ENCODE assay signal across 27 mouse cellular contexts in genomic region chr13:23687181-23687580, GRCm38 (mm10). TPM values are rescaled to one million over a fixed set of nuclear protein-coding genes. Genes with fewer than 3 reads are reported as not detected.
A peak's percentile ranks its signal among the peaks of the same experiment; 100 is the strongest.
DNase-seq lines count a peak whose midpoint lies in the region; ATAC-seq and TF ChIP-seq lines count a peak whose summit lies in the region.
"Had no signal": no experiment of that assay in that cellular context is flagged by ENCODE, and none has a peak within 500 bp of the region (broad histone marks: within the 10 kb centered on the region; RNA-seq: fewer than 3 reads in every experiment).

No protein-coding gene starts in this region.

- H3K4me1 ChIP-seq in forebrain, embryonic 10.5 days: peaks cover 26% of the 10 kb centered on the region
- peaks cover 11% of the 10 kb centered on the region; the same call in 1 of the 2 replicates for H3K4me1 ChIP-seq in forebrain, embryonic 14.5 days (ENCODE audit: control insufficient read depth, insufficient read depth, low read length)
- H3K4me1 ChIP-seq in limb, embryonic 11.5 days (ENCODE audit: control insufficient read depth, insufficient read depth, low read length): no peaks in the 10 kb centered on the region
- peaks cover 20% of the 10 kb centered on the region for H3K4me1 ChIP-seq in limb, embryonic 10.5 days
- H3K4me1 ChIP-seq in intestine, postnatal 0 days (replicated peaks; ENCODE audit: control insufficient read depth, insufficient read depth, low read length): 0 out of 2 replicates have a peak, but pooled peaks cover 3% of the 10 kb centered on the region
- H3K4me1 ChIP-seq in liver, embryonic 13.5 days (replicated peaks): peaks cover 61% of the 10 kb centered on the region
- peaks cover 21% of the 10 kb centered on the region for H3K4me1 ChIP-seq in neural tube, embryonic 15.5 days

- no peaks in the 10 kb centered on the region for H3K9me3 ChIP-seq in forebrain, embryonic 10.5 days
- H3K9me3 ChIP-seq in forebrain, embryonic 14.5 days (replicated peaks; ENCODE audit: control insufficient read depth, low read length): no peaks in the 10 kb centered on the region
- no peaks in the 10 kb centered on the region for H3K9me3 ChIP-seq in limb, embryonic 11.5 days (ENCODE audit: control insufficient read depth, low read length)
- H3K9me3 ChIP-seq in limb, embryonic 10.5 days (replicated peaks): no peaks in the 10 kb centered on the region
- no peaks in the 10 kb centered on the region for H3K9me3 ChIP-seq in intestine, postnatal 0 days (ENCODE audit: control insufficient read depth)
- no peaks in the 10 kb centered on the region for H3K9me3 ChIP-seq in liver, embryonic 13.5 days (replicated peaks)
- H3K9me3 ChIP-seq in neural tube, embryonic 15.5 days (replicated peaks): no peaks in the 10 kb centered on the region
- H3K9me3 ChIP-seq: forebrain, embryonic 13.5 days; hindbrain, embryonic 15.5 days; limb, embryonic 15.5 days; megakaryocyte, embryonic 14.5 days; midbrain, embryonic 15.5 days; neural tube, embryonic 13.5 days had no signal

- WGBS in forebrain, embryonic 10.5 days: 93% methylated on average over 4 of the region's 4 CpGs
- 74% methylated on average over 4 of the region's 4 CpGs for WGBS in forebrain, embryonic 14.5 days
- WGBS in limb, embryonic 11.5 days: 85% methylated on average over 4 of the region's 4 CpGs
- WGBS in limb, embryonic 10.5 days: 93% methylated on average over 4 of the region's 4 CpGs
- WGBS in intestine, postnatal 0 days: 42% methylated on average over 4 of the region's 4 CpGs
- WGBS in liver, embryonic 13.5 days (ENCODE audit: insufficient replicate concordance): 80% methylated on average over 4 of the region's 4 CpGs
- 86% methylated on average over 4 of the region's 4 CpGs for WGBS in neural tube, embryonic 15.5 days

- H3K4me3 ChIP-seq in forebrain, embryonic 10.5 days: no peak overlapping the region
- no peak overlapping the region for H3K4me3 ChIP-seq in forebrain, embryonic 14.5 days (ENCODE audit: low read depth, low read length)
- H3K4me3 ChIP-seq in limb, embryonic 11.5 days (ENCODE audit: low read depth, low read length): no peak overlapping the region
- H3K4me3 ChIP-seq in limb, embryonic 10.5 days: no peak overlapping the region
- H3K4me3 ChIP-seq in intestine, postnatal 0 days (ENCODE audit: low read depth, low read length): peak overlapping the region; percentile 14; the same call in 1 of the 2 replicates
- peak overlapping the region; percentile 22; the same call in 1 of the 2 replicates for H3K4me3 ChIP-seq in liver, embryonic 13.5 days (replicated peaks)
- no peak overlapping the region for H3K4me3 ChIP-seq in neural tube, embryonic 15.5 days (replicated peaks)
- H3K4me3 ChIP-seq: forebrain, embryonic 13.5 days; hindbrain, embryonic 15.5 days; limb, embryonic 15.5 days; megakaryocyte, embryonic 14.5 days; midbrain, embryonic 15.5 days; neural tube, embryonic 13.5 days had no signal

- no peaks in the 10 kb centered on the region for H3K36me3 ChIP-seq in forebrain, embryonic 10.5 days (replicated peaks)
- H3K36me3 ChIP-seq in forebrain, embryonic 14.5 days (ENCODE audit: control insufficient read depth, insufficient read depth, low read length): no peaks in the 10 kb centered on the region
- no peaks in the 10 kb centered on the region for H3K36me3 ChIP-seq in limb, embryonic 11.5 days (ENCODE audit: control insufficient read depth, insufficient read depth, low read length)
- H3K36me3 ChIP-seq in limb, embryonic 10.5 days: no peaks in the 10 kb centered on the region
- no peaks in the 10 kb centered on the region for H3K36me3 ChIP-seq in intestine, postnatal 0 days (ENCODE audit: control insufficient read depth, insufficient read depth)
- no peaks in the 10 kb centered on the region for H3K36me3 ChIP-seq in liver, embryonic 13.5 days
- no peaks in the 10 kb centered on the region for H3K36me3 ChIP-seq in neural tube, embryonic 15.5 days
- H3K36me3 ChIP-seq: hindbrain, embryonic 15.5 days; limb, embryonic 15.5 days; midbrain, embryonic 15.5 days; neural tube, embryonic 13.5 days had no signal

- H3K4me2 ChIP-seq in forebrain, embryonic 14.5 days (ENCODE audit: low read length): no peak overlapping the region
- no peak overlapping the region for H3K4me2 ChIP-seq in limb, embryonic 11.5 days (ENCODE audit: low read depth, severe bottlenecking)
- peak overlapping the region; percentile 51 for H3K4me2 ChIP-seq in intestine, postnatal 0 days (replicated peaks; ENCODE audit: low read depth)
- peak overlapping the region; percentile 38 for H3K4me2 ChIP-seq in liver, embryonic 13.5 days
- no peak overlapping the region for H3K4me2 ChIP-seq in neural tube, embryonic 15.5 days
- H3K4me2 ChIP-seq: forebrain, embryonic 13.5 days; hindbrain, embryonic 15.5 days; limb, embryonic 15.5 days; midbrain, embryonic 15.5 days; neural tube, embryonic 13.5 days had no signal

- ATAC-seq in forebrain, embryonic 14.5 days: no peak
- ATAC-seq in limb, embryonic 11.5 days (ENCODE audit: insufficient number of reproducible peaks, low FRiP score, low TSS enrichment, low read depth): no peak
- ATAC-seq in intestine, postnatal 0 days: peak; percentile 52
- ATAC-seq in liver, embryonic 13.5 days (ENCODE audit: low read depth): no peak
- no peak for ATAC-seq in neural tube, embryonic 15.5 days (ENCODE audit: low FRiP score)
- ATAC-seq: CD4-positive, CD25-positive, alpha-beta regulatory T cell, adult 4 months; forebrain, embryonic 13.5 days; midbrain, embryonic 15.5 days had no signal

- H3K9ac ChIP-seq in forebrain, embryonic 14.5 days (ENCODE audit: low read length): no peak overlapping the region
- H3K9ac ChIP-seq in limb, embryonic 11.5 days (ENCODE audit: low read length): no peak overlapping the region
- H3K9ac ChIP-seq in intestine, postnatal 0 days (ENCODE audit: low read depth, low read length): no peak overlapping the region
- no peak overlapping the region for H3K9ac ChIP-seq in liver, embryonic 13.5 days
- H3K9ac ChIP-seq in neural tube, embryonic 15.5 days (replicated peaks): no peak overlapping the region
- H3K9ac ChIP-seq: forebrain, embryonic 13.5 days; hindbrain, embryonic 15.5 days; limb, embryonic 15.5 days; midbrain, embryonic 15.5 days; neural tube, embryonic 13.5 days had no signal

- no peak for TF ChIP-seq CTCF in intestine, postnatal 0 days (IDR thresholded peaks at IDR 0.05; ENCODE audit: low read depth)

- no peak for DNase-seq in forebrain, embryonic 10.5 days (ENCODE audit: extremely low spot score, low spot score)
- DNase-seq in forebrain, embryonic 14.5 days (ENCODE audit: low spot score): no peak
- peak; percentile 16 for DNase-seq in limb, embryonic 11.5 days (ENCODE audit: low spot score)
- DNase-seq in limb, embryonic 10.5 days (ENCODE audit: low spot score): no peak
- DNase-seq in liver, embryonic 13.5 days: no peak
- DNase-seq in adipocyte (ENCODE audit: low spot score): no peak
- DNase-seq: adrenal gland, postnatal 36 days; cerebellum, adult 9-10 months; gastrocnemius, adult 2 months; heart, postnatal 4 days; kidney, postnatal 14 days; layer of hippocampus, postnatal 36 days; lung, postnatal 36 days; thymus, adult 2 months had no signal

- H3K27ac ChIP-seq in forebrain, embryonic 10.5 days: 0 out of 2 replicates have a peak overlapping the region, but pooled peaks have one; percentile 35
- H3K27ac ChIP-seq in forebrain, embryonic 14.5 days (ENCODE audit: low read depth, low read length): no peak overlapping the region
- no peak overlapping the region for H3K27ac ChIP-seq in limb, embryonic 11.5 days (replicated peaks; ENCODE audit: low read depth, low read length)
- no peak overlapping the region for H3K27ac ChIP-seq in limb, embryonic 10.5 days
- peak overlapping the region; percentile 54 for H3K27ac ChIP-seq in intestine, postnatal 0 days (ENCODE audit: low read depth, low read length)
- peak overlapping the region; percentile 65; the same call in 1 of the 2 replicates for H3K27ac ChIP-seq in liver, embryonic 13.5 days
- H3K27ac ChIP-seq in neural tube, embryonic 15.5 days (replicated peaks): no peak overlapping the region
- H3K27ac ChIP-seq: forebrain, embryonic 13.5 days; gastrocnemius, adult 2 months; hindbrain, embryonic 15.5 days; limb, embryonic 15.5 days; midbrain, embryonic 15.5 days; neural tube, embryonic 13.5 days; stomach, postnatal 0 days had no signal

- no peaks in the 10 kb centered on the region for H3K27me3 ChIP-seq in forebrain, embryonic 10.5 days (ENCODE audit: poor library complexity, severe bottlenecking)
- H3K27me3 ChIP-seq in forebrain, embryonic 14.5 days (replicated peaks; ENCODE audit: control insufficient read depth, insufficient read depth, low read length): no peaks in the 10 kb centered on the region
- no peaks in the 10 kb centered on the region for H3K27me3 ChIP-seq in limb, embryonic 11.5 days (ENCODE audit: control insufficient read depth, insufficient read depth, low read length)
- no peaks in the 10 kb centered on the region for H3K27me3 ChIP-seq in limb, embryonic 10.5 days (ENCODE audit: low read depth, poor library complexity, severe bottlenecking)
- no peaks in the 10 kb centered on the region for H3K27me3 ChIP-seq in intestine, postnatal 0 days (replicated peaks; ENCODE audit: control insufficient read depth, insufficient read depth, low read length)
- no peaks in the 10 kb centered on the region for H3K27me3 ChIP-seq in liver, embryonic 13.5 days
- no peaks in the 10 kb centered on the region for H3K27me3 ChIP-seq in neural tube, embryonic 15.5 days (replicated peaks)
- H3K27me3 ChIP-seq: forebrain, embryonic 13.5 days; hindbrain, embryonic 15.5 days; limb, embryonic 15.5 days; megakaryocyte, embryonic 14.5 days; midbrain, embryonic 15.5 days; neural tube, embryonic 13.5 days had no signal

RNA-seq across cellular contexts. Expression of gene Hist1h2bc, which starts 3.2 kb away (rescaled TPM):
- polyA plus RNA-seq in forebrain, embryonic 10.5 days (2016; fragmentation: Nextera tagmentation; extraction: Ambion mirVana): 17.2 and 19.3 TPM in 2 replicates
- 32.2 and 39.5 TPM in 2 replicates for polyA plus RNA-seq in forebrain, embryonic 14.5 days (2014; fragmentation: Nextera tagmentation; extraction: Ambion mirVana)
- 19.9 and 21.1 TPM in 2 replicates for polyA plus RNA-seq in limb, embryonic 11.5 days (2014; fragmentation: Nextera tagmentation; extraction: Ambion mirVana)
- 16.9 and 17.0 TPM in 2 replicates for polyA plus RNA-seq in limb, embryonic 10.5 days (2016; fragmentation: Nextera tagmentation; extraction: Ambion mirVana)
- 211 and 224 TPM in 2 replicates for polyA plus RNA-seq in intestine, postnatal 0 days (2015; fragmentation: Nextera tagmentation; extraction: Ambion mirVana)
- 81.2 and 88.9 TPM in 2 replicates for polyA plus RNA-seq in liver, embryonic 13.5 days (2015; fragmentation: Nextera tagmentation; extraction: Ambion mirVana)
- polyA plus RNA-seq in neural tube, embryonic 15.5 days (2015; fragmentation: Nextera tagmentation; extraction: Ambion mirVana): 18.4 and 26.8 TPM in 2 replicates

RNA-seq across cellular contexts. Expression of gene Hist1h2ac, which starts 3.4 kb away (rescaled TPM):
- polyA plus RNA-seq in forebrain, embryonic 10.5 days (2016; fragmentation: Nextera tagmentation; extraction: Ambion mirVana): 1.00 and 1.1 TPM in 2 replicates
- 0.91 and 1.3 TPM in 2 replicates for polyA plus RNA-seq in forebrain, embryonic 14.5 days (2014; fragmentation: Nextera tagmentation; extraction: Ambion mirVana)
- 0.96 and 1.0 TPM in 2 replicates for polyA plus RNA-seq in limb, embryonic 11.5 days (2014; fragmentation: Nextera tagmentation; extraction: Ambion mirVana)
- polyA plus RNA-seq in limb, embryonic 10.5 days (2016; fragmentation: Nextera tagmentation; extraction: Ambion mirVana): 0.60 and 0.98 TPM in 2 replicates
- 0.46 TPM in 2 replicates for polyA plus RNA-seq in intestine, postnatal 0 days (2015; fragmentation: Nextera tagmentation; extraction: Ambion mirVana)
- polyA plus RNA-seq in liver, embryonic 13.5 days (2015; fragmentation: Nextera tagmentation; extraction: Ambion mirVana): 0.89 and 1.0 TPM in 2 replicates
- 0.26 and 0.54 TPM in 2 replicates for polyA plus RNA-seq in neural tube, embryonic 15.5 days (2015; fragmentation: Nextera tagmentation; extraction: Ambion mirVana)

RNA-seq across cellular contexts. Expression of gene Hist1h1t, which starts 8.4 kb away (rescaled TPM):
- not detected in 2 replicates for polyA plus RNA-seq in forebrain, embryonic 10.5 days (2016; fragmentation: Nextera tagmentation; extraction: Ambion mirVana)
- not detected in 2 replicates for polyA plus RNA-seq in forebrain, embryonic 14.5 days (2014; fragmentation: Nextera tagmentation; extraction: Ambion mirVana)
- polyA plus RNA-seq in limb, embryonic 11.5 days (2014; fragmentation: Nextera tagmentation; extraction: Ambion mirVana): 0.28 TPM in 1 of 2 replicates, not detected in the other
- polyA plus RNA-seq in limb, embryonic 10.5 days (2016; fragmentation: Nextera tagmentation; extraction: Ambion mirVana): 0.26 TPM in 1 of 2 replicates, not detected in the other
- not detected in 2 replicates for polyA plus RNA-seq in intestine, postnatal 0 days (2015; fragmentation: Nextera tagmentation; extraction: Ambion mirVana)
- not detected in 2 replicates for polyA plus RNA-seq in liver, embryonic 13.5 days (2015; fragmentation: Nextera tagmentation; extraction: Ambion mirVana)
- not detected in 2 replicates for polyA plus RNA-seq in neural tube, embryonic 15.5 days (2015; fragmentation: Nextera tagmentation; extraction: Ambion mirVana)
- polyA plus RNA-seq: CD4-positive, CD25-positive, alpha-beta regulatory T cell, adult 4 months; forebrain, embryonic 13.5 days; frontal cortex, adult 2 months; heart, embryonic 16.5 days; hindbrain, embryonic 15.5 days; intestine, embryonic 14.5 days; limb, embryonic 15.5 days; midbrain, embryonic 15.5 days; neural tube, embryonic 13.5 days; stomach, postnatal 0 days had no signal

RNA-seq across cellular contexts. Expression of gene Hist1h4c, which starts 11.1 kb away (rescaled TPM):
- 4.5 and 5.9 TPM in 2 replicates for polyA plus RNA-seq in forebrain, embryonic 10.5 days (2016; fragmentation: Nextera tagmentation; extraction: Ambion mirVana)
- polyA plus RNA-seq in forebrain, embryonic 14.5 days (2014; fragmentation: Nextera tagmentation; extraction: Ambion mirVana): 2.9 and 6.5 TPM in 2 replicates
- 6.6 and 7.9 TPM in 2 replicates for polyA plus RNA-seq in limb, embryonic 11.5 days (2014; fragmentation: Nextera tagmentation; extraction: Ambion mirVana)
- polyA plus RNA-seq in limb, embryonic 10.5 days (2016; fragmentation: Nextera tagmentation; extraction: Ambion mirVana): 6.4 and 6.5 TPM in 2 replicates
- 2.9 and 3.0 TPM in 2 replicates for polyA plus RNA-seq in intestine, postnatal 0 days (2015; fragmentation: Nextera tagmentation; extraction: Ambion mirVana)
- polyA plus RNA-seq in liver, embryonic 13.5 days (2015; fragmentation: Nextera tagmentation; extraction: Ambion mirVana): 5.4 and 8.6 TPM in 2 replicates
- 2.7 and 2.8 TPM in 2 replicates for polyA plus RNA-seq in neural tube, embryonic 15.5 days (2015; fragmentation: Nextera tagmentation; extraction: Ambion mirVana)

RNA-seq across cellular contexts. Expression of gene Hfe, which starts 23.5 kb away (rescaled TPM):
- 1.3 and 1.5 TPM in 2 replicates for polyA plus RNA-seq in forebrain, embryonic 10.5 days (2016; fragmentation: Nextera tagmentation; extraction: Ambion mirVana)
- polyA plus RNA-seq in forebrain, embryonic 14.5 days (2014; fragmentation: Nextera tagmentation; extraction: Ambion mirVana): 3.5 and 4.7 TPM in 2 replicates
- polyA plus RNA-seq in limb, embryonic 11.5 days (2014; fragmentation: Nextera tagmentation; extraction: Ambion mirVana): 2.1 and 3.7 TPM in 2 replicates
- 1.6 and 2.0 TPM in 2 replicates for polyA plus RNA-seq in limb, embryonic 10.5 days (2016; fragmentation: Nextera tagmentation; extraction: Ambion mirVana)
- polyA plus RNA-seq in intestine, postnatal 0 days (2015; fragmentation: Nextera tagmentation; extraction: Ambion mirVana): 12.5 TPM in 2 replicates
- polyA plus RNA-seq in liver, embryonic 13.5 days (2015; fragmentation: Nextera tagmentation; extraction: Ambion mirVana): 6.6 and 8.8 TPM in 2 replicates
- polyA plus RNA-seq in neural tube, embryonic 15.5 days (2015; fragmentation: Nextera tagmentation; extraction: Ambion mirVana): 3.7 and 4.6 TPM in 2 replicates

Comparison
In these comparisons a context has a peak if more than half of its experiments do, and no peak if none do; other contexts are left out.
1. H3K27ac ChIP-seq: peak in forebrain, embryonic 10.5 days (single experiment), intestine, postnatal 0 days (single experiment) and liver, embryonic 13.5 days (single experiment); none in forebrain, embryonic 14.5 days (single experiment), limb, embryonic 11.5 days (single experiment), limb, embryonic 10.5 days (single experiment) and neural tube, embryonic 15.5 days (single experiment).
2. H3K4me3 ChIP-seq: peak in intestine, postnatal 0 days (single experiment) and liver, embryonic 13.5 days (single experiment); none in forebrain, embryonic 10.5 days (single experiment), forebrain, embryonic 14.5 days (single experiment), limb, embryonic 11.5 days (single experiment), limb, embryonic 10.5 days (single experiment) and neural tube, embryonic 15.5 days (single experiment).
3. H3K4me2 ChIP-seq: peak in intestine, postnatal 0 days (single experiment) and liver, embryonic 13.5 days (single experiment); none in forebrain, embryonic 14.5 days (single experiment), limb, embryonic 11.5 days (single experiment) and neural tube, embryonic 15.5 days (single experiment).